Mouse (Mus musculus) cortical plate, adult 2 months (tissue): ENCODE results near the gene Mfsd12.

Source experiments
- CTCF ChIP-seq: fragments of 200-500 bp; IDR thresholded peaks from 2 replicates; pipeline ENCODE4 v1.5.1; 2011; ENCODE audit warnings: mild to moderate bottlenecking, control low read depth, low read length; ENCODE audit not compliant: insufficient read depth; ENCODE audit errors: extremely low read depth
- POLR2A ChIP-seq: fragments of 200-500 bp; IDR thresholded peaks from 2 replicates; pipeline ENCODE4 v1.6.1; 2011; ENCODE audit warnings: mild to moderate bottlenecking, low read length, control low read depth; ENCODE audit not compliant: insufficient read depth; ENCODE audit errors: extremely low read depth

DNA sequence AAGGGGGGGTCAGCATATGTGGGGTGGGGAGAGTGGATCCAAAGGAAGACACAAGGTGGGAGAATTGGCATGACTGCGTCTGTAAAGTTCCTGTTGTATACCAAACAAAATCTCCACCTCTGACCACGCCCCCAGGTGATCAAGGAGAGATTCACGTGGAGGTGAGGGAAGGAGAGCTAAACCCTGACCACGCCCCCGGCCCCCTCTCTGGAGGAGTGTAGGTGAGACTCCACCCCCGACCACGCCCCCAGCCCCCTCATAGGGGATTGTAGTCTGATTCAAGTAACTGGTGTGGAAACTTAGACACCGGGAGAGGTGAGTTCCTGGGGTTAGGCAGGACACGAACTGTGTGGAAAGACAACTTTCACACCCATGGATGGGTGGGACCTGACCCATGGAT lies 46.8 kb downstream of the Mfsd12 start:
- TF ChIP-seq CTCF (no peak), POLR2A (no peak)
